Mouse (Mus musculus): ENCODE measurements around the gene Nipbl.

DNA sequence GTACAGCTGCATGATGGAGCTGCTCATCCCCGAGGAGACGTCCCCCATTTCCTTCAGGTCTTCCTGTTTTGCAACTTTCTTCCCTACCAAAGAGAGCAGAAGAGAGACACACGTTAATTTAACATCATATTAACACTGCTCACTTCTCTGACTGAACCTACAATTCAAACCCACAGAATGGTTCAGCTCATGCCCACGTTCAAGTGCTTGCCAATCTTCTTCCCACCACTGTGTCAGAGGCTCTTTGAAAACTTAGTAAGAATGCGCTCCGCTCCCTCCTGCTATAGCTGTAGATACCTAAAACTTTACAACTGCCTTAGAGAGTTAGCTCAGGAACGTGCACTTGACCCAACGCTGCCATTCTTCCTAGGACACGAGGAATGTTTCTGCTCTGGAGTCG, 141.3 kb downstream of the Nipbl start:
- TF ChIP-seq CTCF (IDR thresholded peaks at IDR 0.05; ENCODE audit: low read depth) (no peak), EP300 (optimal IDR thresholded peaks at IDR 0.05) (no peak)
